Mouse (Mus musculus) spleen, adult 2 months (tissue): ENCODE measurements around the gene Nfrkb. TPM values are rescaled to one million over a fixed set of nuclear protein-coding genes. Genes with fewer than 3 reads are reported as not detected.

Experiments
- DNase-seq, 2 experiments: peaks; one replicate each; pipeline versions ENCODE4 v3.0.0 to v3.0.0-alpha.2; 2012 to 2021; ENCODE audit warnings: low spot score in 2 of 2, low read depth in 1 of 2
- H3K27ac ChIP-seq: fragments of 200-500 bp; 2 replicates; pipeline ENCODE4 v1.5.1; 2012; ENCODE audit warnings: low read length, inconsistent platforms; ENCODE audit not compliant: insufficient read depth
- H3K27me3 ChIP-seq: fragments of 200-500 bp; 2 replicates; pipeline ENCODE4 v1.6.1; 2012; ENCODE audit warnings: mild to moderate bottlenecking, moderate library complexity, low read length, inconsistent platforms; ENCODE audit not compliant: control insufficient read depth, insufficient read depth
- H3K36me3 ChIP-seq: fragments of 200-500 bp; 2 replicates; pipeline ENCODE4 v1.6.1; 2012; ENCODE audit warnings: mild to moderate bottlenecking, low read length, inconsistent platforms; ENCODE audit not compliant: control insufficient read depth, insufficient read depth
- H3K4me1 ChIP-seq: fragments of 200-500 bp; 2 replicates; pipeline ENCODE4 v1.6.1; 2011; ENCODE audit warnings: inconsistent platforms; ENCODE audit not compliant: control insufficient read depth, insufficient read depth, insufficient read length
- H3K4me3 ChIP-seq: fragments of 200-500 bp; 2 replicates; pipeline ENCODE4 v1.5.1; 2011; ENCODE audit warnings: mild to moderate bottlenecking, inconsistent platforms; ENCODE audit not compliant: insufficient read depth, insufficient read length; ENCODE audit errors: extremely low read depth
- CTCF ChIP-seq: fragments of 200-500 bp; IDR thresholded peaks from 2 replicates; pipeline ENCODE4 v1.5.1; 2011; ENCODE audit warnings: mild to moderate bottlenecking, inconsistent platforms; ENCODE audit not compliant: insufficient read depth, insufficient read length, insufficient replicate concordance; ENCODE audit errors: extremely low read depth
- POLR2A ChIP-seq: fragments of 200-500 bp; IDR thresholded peaks from 2 replicates; pipeline ENCODE4 v1.6.1; 2011; ENCODE audit warnings: low read depth, low read length, inconsistent platforms
- WGBS: fragments of 180-500 bp; shearing (Covaris S2); methylation state at CpG from one replicate; pipeline ENCODE4 v1.1.7; 2018; 5-methylcytosine and 5-hydroxymethylcytosine counted together
- polyA plus RNA-seq: library from polyadenylated mRNA; depleted of rRNA; stranded (reverse); fragments of >200 nt; gene quantifications from 2 replicates; pipeline ENCODE4 v1.2.3, GENCODE M21; 2012

The Nfrkb gene
- polyA plus RNA-seq, 1 experiment, result 23.6 TPM

GRCm38 (mm10) chr9:31435415-31435814 lies 49.4 kb downstream of the Nfrkb start:
- Histone ChIP-seq H3K36me3 (no peaks in the 10 kb centered on the region), H3K4me1 (no peaks in the 10 kb centered on the region), H3K4me3 (no peak overlapping the region), H3K27me3 (no peaks in the 10 kb centered on the region), H3K27ac (no peak overlapping the region)
- no peak for TF ChIP-seq CTCF
- no peak for TF ChIP-seq POLR2A
- DNase-seq, result no peak
- WGBS, result 88% methylated on average over 8 of the region's 8 CpGs

- DNase-seq, result no peak
- WGBS, result 87% methylated on average over 7 of the region's 7 CpGs
- no peak overlapping the region for H3K27ac ChIP-seq
- H3K27me3 ChIP-seq, result no peaks in the 10 kb centered on the region
- H3K36me3 ChIP-seq, result no peaks in the 10 kb centered on the region
- no peak overlapping the region for H3K4me3 ChIP-seq
- TF ChIP-seq POLR2A, result no peak
- TF ChIP-seq CTCF, result no peak
- no peaks in the 10 kb centered on the region for H3K4me1 ChIP-seq
These were observed 51.9 kb downstream of the Nfrkb start for GRCm38 (mm10) chr9:31437861-31438260.

DNA sequence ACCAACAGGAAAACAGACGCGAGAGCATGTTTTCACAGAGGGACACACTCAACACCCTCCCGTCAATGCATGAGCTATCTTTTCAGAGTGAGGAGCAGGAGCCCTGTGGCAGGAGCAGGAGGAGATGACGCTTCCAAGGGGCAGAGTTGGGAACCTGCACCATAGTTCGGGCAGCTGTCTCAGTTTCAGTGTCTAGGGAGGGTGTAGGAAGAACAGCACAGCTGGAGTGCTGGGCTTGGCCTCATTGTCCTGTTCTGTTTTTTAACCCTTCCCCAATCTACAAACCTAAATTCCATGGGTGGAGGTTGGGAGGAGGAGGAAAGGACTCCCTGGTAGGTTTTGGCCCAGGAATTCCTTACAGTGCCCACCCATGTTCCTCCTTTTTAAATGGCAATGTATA lies 52.8 kb downstream of the Nfrkb start:
- DNase-seq, result no peak
- Histone ChIP-seq H3K36me3 (no peaks in the 10 kb centered on the region), H3K27me3 (no peaks in the 10 kb centered on the region), H3K27ac (no peak overlapping the region), H3K4me3 (no peak overlapping the region), H3K4me1 (no peaks in the 10 kb centered on the region)
- WGBS, result 92% methylated on average over 5 of the region's 5 CpGs
- no peak for TF ChIP-seq CTCF
- TF ChIP-seq POLR2A, result no peak

GRCm38 (mm10) chr9:31439341-31439740 lies 53.3 kb downstream of the Nfrkb start:
- H3K27ac ChIP-seq, result no peak overlapping the region
- H3K4me3 ChIP-seq, result no peak overlapping the region
- TF ChIP-seq CTCF (no peak), POLR2A (no peak)
- H3K36me3 ChIP-seq, result no peaks in the 10 kb centered on the region
- DNase-seq, result no peak
- no peaks in the 10 kb centered on the region for H3K4me1 ChIP-seq
- no peaks in the 10 kb centered on the region for H3K27me3 ChIP-seq
- WGBS, result 76% methylated on average over 6 of the region's 6 CpGs

DNA sequence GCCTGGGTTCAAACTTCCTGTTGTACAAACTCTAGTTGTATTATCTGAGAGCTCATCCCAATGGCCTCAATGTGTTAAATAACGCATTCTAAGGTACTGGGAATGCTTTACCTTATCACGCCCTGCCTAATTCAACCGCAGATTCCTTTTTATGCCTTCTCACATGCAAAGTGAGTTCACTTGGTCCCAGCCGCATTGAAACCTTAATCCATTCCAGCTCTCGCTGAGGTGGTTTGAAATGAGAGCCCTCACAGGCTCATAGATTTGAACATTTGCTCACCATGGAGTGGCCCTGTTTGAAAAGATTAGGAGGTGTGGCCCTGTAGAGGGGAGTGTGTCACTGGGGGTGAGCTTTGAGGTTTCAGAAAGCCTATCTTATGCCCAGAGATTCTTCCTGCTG lies 54.4 kb downstream of the Nfrkb start:
- TF ChIP-seq CTCF (no peak), POLR2A (no peak)
- Histone ChIP-seq H3K27me3 (no peaks in the 10 kb centered on the region), H3K36me3 (no peaks in the 10 kb centered on the region), H3K27ac (no peak overlapping the region), H3K4me3 (no peak overlapping the region), H3K4me1 (no peaks in the 10 kb centered on the region)
- 94% methylated on average over 5 of the region's 5 CpGs for WGBS
- DNase-seq, result no peak

DNA sequence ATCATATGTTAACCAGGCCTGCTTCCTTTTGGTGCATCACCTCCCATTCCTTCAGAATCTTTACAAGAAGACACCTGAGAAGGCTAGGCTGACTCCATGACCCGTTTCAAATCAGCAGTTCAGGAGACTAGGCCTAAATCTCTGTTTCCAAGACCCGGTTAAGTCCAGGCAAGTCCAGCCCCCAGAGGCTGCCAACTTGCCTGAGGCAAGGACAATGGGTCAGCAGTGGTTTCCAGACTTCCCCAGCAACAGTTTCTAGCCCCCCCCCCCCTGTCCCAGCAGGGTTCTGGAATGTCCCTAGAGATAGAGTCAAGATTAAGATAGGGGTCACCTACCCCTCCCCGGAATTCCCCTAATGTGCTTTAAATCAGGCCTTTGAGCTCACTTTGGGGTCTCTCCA lies 55.5 kb downstream of the Nfrkb start:
- TF ChIP-seq POLR2A (no peak), CTCF (no peak)
- 91% methylated on average over 3 of the region's 3 CpGs for WGBS
- no peaks in the 10 kb centered on the region for H3K27me3 ChIP-seq
- H3K4me3 ChIP-seq, result no peak overlapping the region
- H3K4me1 ChIP-seq, result no peaks in the 10 kb centered on the region
- no peaks in the 10 kb centered on the region for H3K36me3 ChIP-seq
- DNase-seq, result no peak
- no peak overlapping the region for H3K27ac ChIP-seq

DNA sequence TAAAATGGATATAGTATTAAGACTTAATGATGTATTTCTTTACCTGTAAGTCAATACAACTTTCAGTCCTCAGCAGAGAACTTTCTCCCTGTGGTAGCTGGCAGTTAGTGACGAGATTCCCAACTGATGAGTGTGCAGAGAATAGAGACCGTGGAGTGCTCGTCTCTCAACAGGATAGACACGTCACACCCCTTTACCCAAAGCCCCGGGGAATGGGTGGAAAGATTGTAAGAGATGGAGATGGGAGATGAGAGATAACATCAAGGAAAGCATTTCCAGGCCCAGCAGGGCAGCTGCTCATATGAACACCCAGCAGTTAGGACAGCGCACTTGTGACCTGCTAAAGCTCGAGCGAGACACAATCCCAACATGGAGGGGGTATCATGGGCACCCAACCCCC lies 58.2 kb downstream of the Nfrkb start:
- Histone ChIP-seq H3K4me3 (no peak overlapping the region), H3K27me3 (no peaks in the 10 kb centered on the region), H3K4me1 (no peaks in the 10 kb centered on the region), H3K27ac (no peak overlapping the region), H3K36me3 (no peaks in the 10 kb centered on the region)
- no peak for TF ChIP-seq POLR2A
- no peak for TF ChIP-seq CTCF
- 94% methylated on average over 8 of the region's 8 CpGs for WGBS
- no peak for DNase-seq
